Mouse (Mus musculus) left cerebral cortex, adult 8-10 months (tissue): Measurements from ENCODE around the gene Tbc1d16. TPM values are rescaled to one million over a fixed set of nuclear protein-coding genes. Genes with fewer than 3 reads are reported as not detected.
"Not testable (repeated sequence)": the region's sequence is repeated elsewhere in the genome, so short reads cannot be mapped to it uniquely, and the experiment has no call there.

Experiments used
- DNase-seq, 2 experiments: peaks; one replicate each; pipeline ENCODE4 v3.0.0; 2022; ENCODE audit warnings: low spot score in 2 of 2
- microRNA-seq, 2 experiments: library from miRNA; unstranded; fragments of <30 nt; microRNA quantifications; one replicate each; pipeline ENCODE4 v1.2.0; 2022
- total RNA-seq, 4 experiments: library from RNA; stranded (reverse); gene quantifications; 2 replicates each; pipeline ENCODE4 v1.2.4; 2022

The Tbc1d16 gene
- total RNA-seq, 4 experiments from 2014 or later, result 32.9 to 39.8 (median 35.6) TPM

DNA sequence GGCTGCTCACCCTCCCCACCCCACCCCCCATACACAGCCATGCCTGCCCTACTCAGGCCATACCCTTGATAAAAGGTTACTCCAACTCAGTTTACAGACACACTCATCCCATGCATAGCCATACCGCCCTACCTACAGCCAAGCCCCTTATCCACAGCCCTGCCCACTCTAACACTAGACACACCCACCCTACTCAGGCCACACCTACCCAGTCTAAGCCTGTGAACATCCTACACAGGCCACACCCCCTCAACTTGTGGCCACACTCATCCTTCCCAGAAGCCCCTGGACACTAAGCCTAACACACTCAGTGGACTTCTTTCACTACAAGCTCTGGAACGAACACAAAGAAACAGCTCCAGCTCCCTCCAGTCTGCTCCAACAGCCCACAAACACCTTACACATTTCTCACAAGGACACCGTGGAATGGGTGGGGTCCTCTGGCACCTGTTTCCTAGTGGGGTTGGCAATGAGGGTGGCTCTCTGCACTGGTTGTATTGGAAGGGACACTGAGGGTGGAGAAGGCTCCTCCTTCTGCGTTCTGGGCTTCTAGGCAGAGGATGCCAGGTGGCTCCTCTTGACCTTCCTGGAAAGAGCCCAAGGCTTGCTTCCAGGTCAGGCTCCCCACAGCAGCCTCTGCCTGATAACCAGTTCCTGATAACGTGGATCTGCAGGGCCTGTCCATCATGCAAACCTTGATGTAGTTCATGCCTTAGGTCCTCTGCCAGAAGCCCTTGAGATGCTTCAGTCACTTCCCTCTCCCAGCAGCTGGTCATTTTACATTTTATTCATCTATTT lies 104.6 kb downstream of the Tbc1d16 start:
- no peak for DNase-seq

DNA sequence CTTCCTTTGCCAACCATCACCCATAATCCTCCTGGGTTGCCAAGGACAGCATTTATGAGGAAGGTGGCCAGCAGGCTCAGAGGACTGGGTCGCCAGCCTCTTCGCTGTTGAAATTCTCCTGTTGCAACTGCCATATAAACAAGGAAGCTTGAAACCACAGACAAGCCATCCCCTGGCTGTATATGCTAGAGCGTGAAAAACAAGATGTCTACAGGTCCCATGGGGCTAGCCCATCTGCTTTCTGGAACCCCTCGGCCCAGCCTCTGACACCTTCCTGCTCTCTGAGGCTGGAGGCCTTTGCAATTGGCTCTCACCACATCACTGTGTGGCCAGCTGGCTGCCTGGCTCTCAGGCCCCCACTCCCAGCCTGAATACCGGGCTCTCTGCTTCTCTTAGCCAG lies 105.9 kb downstream of the Tbc1d16 start:
- DNase-seq, result no peak

DNA sequence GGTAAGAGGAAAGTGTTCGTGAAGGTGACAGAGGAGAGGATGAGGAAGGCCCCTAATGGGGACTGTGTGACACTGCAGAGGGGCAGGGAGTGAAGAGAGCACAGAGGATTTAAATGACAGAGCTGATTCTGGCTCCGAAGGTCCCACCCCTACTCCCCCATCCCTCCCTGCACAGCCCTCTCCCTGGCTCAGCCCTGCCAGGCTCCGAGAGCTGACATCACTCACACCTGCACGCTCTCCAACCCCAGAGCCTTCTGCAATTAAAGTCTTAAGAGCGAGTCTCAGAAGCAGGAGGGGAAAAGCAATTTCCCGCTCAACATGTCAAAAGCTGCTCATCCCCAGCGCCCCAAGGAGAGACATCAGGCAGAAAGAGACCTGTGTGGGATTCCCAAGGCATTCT lies 109.4 kb downstream of the Tbc1d16 start:
- DNase-seq, result no peak

DNA sequence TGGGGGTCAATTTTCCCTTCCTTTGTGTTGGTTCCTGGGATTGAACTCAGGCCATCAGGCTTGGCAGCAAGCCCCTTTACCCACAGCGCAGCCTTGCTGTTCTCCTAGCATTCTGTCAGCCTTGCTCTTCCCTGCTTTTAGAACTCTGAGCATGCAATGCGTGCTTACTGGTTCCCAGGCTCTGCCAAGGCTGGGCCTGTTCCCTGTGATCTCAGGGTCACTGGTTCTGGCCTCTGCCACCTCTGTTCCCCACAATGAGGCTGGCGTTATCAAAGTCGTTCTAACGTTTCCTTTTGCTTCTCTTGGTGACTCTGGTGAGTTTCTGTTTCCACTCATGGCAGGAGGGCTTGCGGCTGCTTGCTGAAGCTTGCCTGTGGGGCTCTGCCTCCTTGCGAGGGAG lies 110.4 kb downstream of the Tbc1d16 start:
- no peak for DNase-seq

DNA sequence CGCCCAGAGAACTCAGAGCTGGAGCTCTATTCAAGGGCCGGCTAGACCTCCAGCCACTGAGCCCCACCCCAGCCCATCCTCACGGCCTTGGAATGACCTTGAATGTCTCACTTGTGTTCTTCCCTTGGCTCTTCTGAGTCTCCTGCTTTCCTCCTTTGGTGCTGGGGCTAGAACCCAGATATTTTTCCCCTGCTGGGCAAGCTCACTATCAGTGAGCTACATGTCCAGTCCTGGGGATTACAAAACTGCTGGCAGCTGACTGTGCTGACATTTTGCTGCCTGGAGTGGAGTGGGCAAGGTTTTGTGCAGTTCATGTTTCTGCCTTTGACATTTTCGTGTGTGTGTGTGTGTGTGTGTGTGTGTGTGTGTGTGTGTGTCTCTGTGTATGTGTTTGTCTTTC lies 111.3 kb downstream of the Tbc1d16 start:
- no peak for DNase-seq

DNA sequence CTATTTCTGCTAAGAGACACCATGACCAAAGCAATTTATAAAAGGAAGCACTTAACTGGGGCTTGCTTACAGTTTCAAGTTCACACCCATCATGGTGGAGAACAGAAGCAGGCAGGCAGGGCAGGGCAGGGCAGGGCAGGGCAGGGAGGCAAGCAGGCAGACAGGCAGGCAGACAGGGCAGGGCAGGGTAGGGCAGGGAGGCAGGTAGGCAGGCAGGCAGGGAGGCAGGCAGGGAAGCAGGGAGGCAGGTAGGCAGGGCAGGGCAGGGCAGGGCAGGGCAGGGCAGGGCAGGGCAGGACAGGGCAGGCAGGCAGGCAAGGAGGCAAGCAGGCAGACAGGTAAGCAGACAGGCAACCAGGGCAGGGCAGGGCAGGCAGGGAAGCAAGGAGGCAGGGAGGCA lies 115.6 kb downstream of the Tbc1d16 start:
- DNase-seq, result no peak

DNA sequence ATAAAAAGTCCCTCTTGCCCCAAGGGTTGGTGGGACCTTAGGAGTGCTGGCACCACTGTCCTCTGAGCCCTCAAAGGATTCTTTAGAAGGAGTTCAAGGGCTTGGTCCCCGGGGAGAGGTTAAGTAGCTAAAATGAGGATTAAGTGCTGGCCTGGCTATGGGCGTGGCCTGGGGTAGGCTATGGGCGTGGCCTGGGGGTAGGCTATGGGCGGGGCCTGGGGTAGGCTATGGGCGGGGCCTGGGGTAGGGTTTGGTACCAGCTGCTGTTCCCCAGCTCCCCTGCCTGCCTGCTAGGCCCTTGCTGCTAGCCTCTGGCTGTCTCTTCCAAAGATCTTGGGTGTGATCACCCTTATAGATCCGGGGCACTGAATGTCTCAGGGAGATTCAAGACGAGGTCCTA lies 117.0 kb downstream of the Tbc1d16 start:
- no peak for DNase-seq

DNA sequence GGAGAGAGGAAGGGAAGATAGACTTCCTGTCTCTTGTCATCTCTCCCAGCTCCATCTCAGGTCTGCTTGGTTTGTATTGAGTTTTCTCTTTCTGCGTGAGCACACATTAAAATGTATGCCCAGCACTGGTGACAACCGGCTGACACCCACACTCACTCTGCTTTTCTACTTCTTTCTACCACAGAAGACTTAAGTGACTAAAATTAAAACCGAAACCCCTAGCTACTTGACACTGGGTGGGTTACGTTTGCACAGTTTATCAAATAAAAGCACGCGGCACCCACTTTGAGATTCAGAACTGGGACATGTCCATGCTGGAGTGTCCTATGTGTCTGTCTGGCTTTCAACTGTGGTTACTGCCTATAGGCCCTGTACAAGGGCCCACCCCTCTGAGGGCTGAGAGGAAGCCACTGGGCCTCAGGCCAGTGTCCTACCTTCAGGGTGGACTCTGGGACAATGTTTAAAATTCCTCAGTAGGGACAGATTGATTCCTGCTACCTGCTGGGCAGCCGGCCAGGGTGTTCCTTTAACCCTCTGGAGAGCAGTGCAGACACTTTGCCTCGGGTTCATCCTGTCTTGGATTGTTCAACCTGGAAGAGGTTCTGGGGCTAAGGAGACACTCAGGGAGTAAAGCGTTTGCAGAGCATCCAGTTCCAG lies 118.8 kb downstream of the Tbc1d16 start:
- no peak for DNase-seq

DNA sequence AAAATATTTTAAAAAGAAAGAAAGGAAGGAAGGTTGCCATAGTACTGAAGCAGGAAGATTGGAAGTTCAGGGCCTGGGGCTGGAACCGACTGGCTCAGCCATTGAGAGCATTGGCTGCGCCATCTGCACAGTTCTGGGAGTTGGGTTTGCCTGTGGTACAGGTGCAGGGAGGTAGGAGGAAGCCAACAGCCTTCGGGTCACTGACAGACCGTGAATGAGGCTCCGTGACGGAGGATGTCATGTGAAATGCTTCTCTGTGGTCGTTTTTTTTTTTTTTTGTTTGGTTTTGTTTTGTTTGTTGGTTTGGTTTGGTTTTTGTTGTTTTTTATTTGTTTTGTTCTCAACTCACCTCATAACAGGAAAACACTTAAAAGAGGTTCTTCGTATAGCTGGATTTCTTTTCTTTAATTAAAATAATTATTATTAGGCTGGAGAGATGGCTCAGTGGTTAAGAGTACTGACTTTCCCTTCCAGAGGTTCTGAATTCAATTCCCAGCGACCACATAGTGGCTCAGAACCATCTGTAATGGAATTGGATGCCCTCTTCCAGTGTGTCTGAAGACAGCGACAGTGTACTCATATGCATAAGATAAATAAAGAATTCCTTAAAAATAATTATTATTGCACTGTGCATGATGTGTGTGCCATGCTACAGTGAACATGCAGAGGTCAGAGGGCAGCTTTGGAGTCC lies 119.6 kb downstream of the Tbc1d16 start:
- DNase-seq, result no peak

DNA sequence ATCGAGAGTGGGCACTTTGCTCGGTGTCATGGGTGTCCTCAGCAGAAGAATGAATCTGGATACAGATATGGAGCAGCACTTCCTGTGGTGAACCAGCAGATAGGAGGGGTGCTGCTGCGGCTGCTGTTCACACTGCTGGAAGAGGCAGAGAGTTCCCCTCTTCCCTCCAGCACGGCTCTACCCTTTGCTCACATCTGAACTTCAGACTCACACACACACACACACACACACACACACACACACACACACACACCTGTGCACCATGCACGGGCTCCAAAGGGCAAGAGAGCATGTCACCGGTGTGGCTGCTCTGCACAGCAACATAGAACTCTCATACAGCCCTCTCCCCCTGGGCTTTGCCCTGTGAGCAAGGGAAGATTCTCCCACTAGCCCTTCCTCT lies 122.0 kb downstream of the Tbc1d16 start:
- DNase-seq, result no peak

DNA sequence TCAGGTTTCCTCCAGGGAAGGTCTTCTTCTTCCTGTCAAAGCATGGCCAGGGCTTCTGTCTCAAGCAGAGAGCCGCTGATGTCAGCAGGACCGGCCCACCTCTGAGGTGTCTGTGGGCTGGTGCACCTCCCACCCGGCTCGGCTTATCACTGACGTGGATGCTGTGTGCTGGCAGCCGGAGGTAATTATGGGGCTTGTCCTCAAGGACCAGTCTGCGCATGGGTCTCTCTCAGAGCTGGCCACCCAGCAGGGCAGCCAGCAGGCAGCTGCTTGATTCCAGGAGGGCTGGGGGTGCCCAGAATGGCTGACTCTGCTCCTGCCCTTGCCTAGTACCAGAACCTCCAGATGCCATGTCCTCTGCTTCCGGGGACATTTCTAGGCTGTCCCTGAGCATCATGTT lies 122.6 kb downstream of the Tbc1d16 start:
- DNase-seq, result no peak

DNA sequence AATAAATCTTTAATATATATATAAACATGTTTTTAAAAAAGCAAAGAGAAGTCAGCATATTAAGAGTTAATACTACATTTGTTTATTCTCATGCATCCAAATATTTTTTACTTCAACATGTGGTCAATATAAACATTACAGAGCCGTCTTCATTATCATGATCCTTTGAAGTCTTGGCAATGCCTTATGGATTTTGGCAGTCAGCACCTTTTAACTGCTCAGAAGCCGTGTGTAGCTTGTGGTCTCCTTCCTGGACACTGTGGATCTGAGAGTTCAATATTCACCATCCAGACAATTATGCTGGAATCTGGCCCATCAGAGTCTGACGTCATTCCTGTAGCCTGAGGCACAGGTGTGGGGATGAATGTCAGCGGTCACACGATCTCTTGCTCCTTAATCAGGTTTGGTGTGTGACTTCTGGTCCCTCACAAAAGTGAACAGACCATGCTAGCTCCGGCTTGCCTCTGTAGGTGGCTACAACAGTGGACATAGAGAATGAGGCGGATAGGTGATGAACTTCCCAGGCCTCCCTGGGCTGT lies 123.2 kb downstream of the Tbc1d16 start:
- DNase-seq, result no peak

DNA sequence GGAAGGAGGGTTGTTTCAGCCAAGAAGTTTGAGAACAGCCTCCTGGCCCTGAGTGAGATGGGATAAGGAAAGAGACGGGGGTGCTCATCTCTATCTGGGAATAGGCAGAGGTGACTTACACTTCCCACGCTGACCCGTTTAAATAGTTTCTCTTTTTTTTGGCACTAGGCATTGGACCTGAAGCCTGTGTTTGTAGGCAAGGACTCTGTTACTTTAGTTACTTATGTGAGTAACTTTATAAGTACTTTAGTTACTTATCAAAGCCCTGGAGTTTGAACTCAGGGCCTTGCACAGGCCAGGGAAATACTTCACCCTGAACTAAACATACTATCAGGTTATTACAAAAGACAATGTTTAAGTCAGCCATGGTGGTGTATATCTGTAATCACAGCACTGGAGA lies 124.3 kb downstream of the Tbc1d16 start:
- DNase-seq, result no peak

DNA sequence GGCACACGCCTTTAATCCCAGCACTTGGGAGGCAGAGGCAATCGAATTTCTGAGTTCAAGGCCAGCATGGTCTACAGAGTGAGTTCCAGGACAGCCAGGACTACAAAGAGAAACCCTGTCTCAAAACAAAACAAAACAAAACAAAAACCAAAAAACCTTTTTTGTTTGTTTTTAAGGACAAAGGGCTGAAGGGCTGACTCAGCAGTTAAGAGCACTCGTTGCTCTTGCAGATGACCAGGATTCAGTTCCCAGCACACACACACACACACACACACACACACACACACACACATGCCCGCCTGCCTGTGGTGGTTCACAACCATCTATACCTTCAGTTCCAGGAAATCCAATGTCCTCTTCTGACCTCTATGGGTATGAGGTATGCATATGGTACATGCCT lies 127.9 kb downstream of the Tbc1d16 start:
- not testable (repeated sequence) for DNase-seq

DNA sequence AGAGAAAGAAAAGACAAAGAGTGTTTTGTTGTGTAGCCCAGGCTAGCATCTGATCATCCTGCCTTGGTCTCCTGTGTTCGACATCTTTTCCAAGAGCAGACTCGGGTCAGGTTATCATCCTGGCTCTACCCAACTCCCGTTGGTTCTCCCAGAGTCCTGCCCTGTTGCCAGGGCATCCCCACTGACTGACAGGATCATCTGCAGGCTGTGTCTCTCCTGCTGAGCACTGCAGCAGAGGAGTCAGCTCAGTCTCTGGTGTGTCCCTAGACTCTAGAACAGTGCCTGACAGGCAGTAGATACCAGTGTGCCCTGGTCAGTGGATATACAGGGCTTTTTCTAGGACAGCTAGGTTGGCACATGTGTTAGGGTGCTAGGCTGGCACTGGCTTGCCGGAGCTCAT lies 130.1 kb downstream of the Tbc1d16 start:
- DNase-seq, result no peak

DNA sequence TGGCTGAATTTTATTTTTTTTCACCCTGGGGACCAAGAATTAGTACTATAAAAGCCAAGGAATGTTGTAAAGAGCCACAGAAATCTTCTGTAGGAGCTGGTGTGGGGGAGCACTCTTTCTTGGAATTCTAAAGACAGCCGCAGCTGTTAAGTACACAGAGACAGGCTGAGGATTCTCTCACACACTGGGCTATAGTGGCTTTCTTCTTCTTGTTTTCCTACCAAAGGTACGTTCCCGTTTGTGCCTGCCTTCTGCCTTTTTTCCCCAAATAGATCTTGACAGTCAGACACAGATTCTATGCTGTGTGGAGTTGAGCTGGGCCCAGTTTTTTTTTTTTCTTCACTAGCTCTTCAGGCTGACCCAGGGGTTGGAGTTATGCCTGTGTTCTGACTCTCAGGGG lies 132.9 kb downstream of the Tbc1d16 start:
- DNase-seq, result peak in 1 of 2 experiments; percentile 13

DNA sequence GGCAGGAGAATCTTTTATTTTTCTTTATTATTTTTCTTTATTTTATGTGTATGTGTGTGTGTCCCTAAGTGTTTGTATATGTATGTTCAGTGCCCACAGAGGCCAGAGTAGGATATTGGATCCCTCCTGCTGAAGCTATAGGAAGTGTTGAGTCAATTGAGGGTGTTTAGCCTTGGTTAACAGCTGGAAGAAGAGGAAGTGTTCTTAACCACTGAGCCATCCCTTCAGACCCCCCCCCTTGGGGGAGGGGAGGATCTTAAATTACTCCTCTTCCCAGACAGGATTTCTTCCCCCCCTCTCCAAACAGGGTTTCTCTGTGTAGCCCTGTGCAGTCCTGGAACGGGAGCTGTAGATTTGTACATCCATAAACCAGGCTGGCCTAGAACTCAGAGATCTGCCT lies 135.0 kb downstream of the Tbc1d16 start:
- DNase-seq, result no peak

Small RNA genes within 50 kb of the gene (microRNA-seq; reads per million reads assigned to microRNA genes)
- 4.6 to 10.3 reads per million in 2 experiments for gene Mir6934

Other genes starting within 250 kb of the Tbc1d16 start
- gene Enpp7, start 240.3 kb downstream of the Tbc1d16 start, total RNA-seq, result not detected
- 1 to 10 TPM; 2.2 to 3.3 (median 2.6) TPM for gene Cbx2, start 205.5 kb downstream of the Tbc1d16 start, total RNA-seq
- gene Cbx8, start 187.5 kb downstream of the Tbc1d16 start, total RNA-seq, result 10 to 100 TPM in 2 of 4 experiments, 1 to 10 TPM in 2; 7.1 to 16.7 (median 11.1) TPM
- gene Cbx4, start 142.3 kb downstream of the Tbc1d16 start, total RNA-seq, result 10 to 100 TPM; 48.9 to 54.2 (median 50.0) TPM
- gene Ccdc40, start 73 bp upstream of the Tbc1d16 start, total RNA-seq, result 1 to 10 TPM; 1.1 to 3.2 (median 1.7) TPM
- 100 to 1,000 TPM; 280 to 307 (median 295) TPM for gene Gaa, start 39.4 kb upstream of the Tbc1d16 start, total RNA-seq
- 10 to 100 TPM; 79.6 to 92.5 (median 88.2) TPM for gene Eif4a3, start 71.6 kb upstream of the Tbc1d16 start, total RNA-seq
- gene Card14, start 79.3 kb upstream of the Tbc1d16 start, total RNA-seq, result under 1 TPM; 0.09 to 0.27 (median 0.19) TPM
- gene Sgsh, start 127.0 kb upstream of the Tbc1d16 start, total RNA-seq, result 1 to 10 TPM; 4.5 to 5.5 (median 5.3) TPM
- 1 to 10 TPM; 3.3 to 4.8 (median 3.8) TPM for gene Slc26a11, start 127.1 kb upstream of the Tbc1d16 start, total RNA-seq
- gene Rnf213, start 164.6 kb upstream of the Tbc1d16 start, total RNA-seq, result 1 to 10 TPM; 4.5 to 5.7 (median 5.5) TPM